Mouse (Mus musculus) embryonic facial prominence, embryonic 14.5 days (tissue): ENCODE measurements around the gene Unc13b. TPM values are rescaled to one million over a fixed set of nuclear protein-coding genes. Genes with fewer than 3 reads are reported as not detected.

Source experiments
- ATAC-seq: fragments of 200-750 bp; cut with Nextera tagmentation; 2 replicates; pipeline ENCODE4 v1.8.0; 2017; ENCODE audit warnings: low read depth, moderate number of reproducible peaks, moderate TSS enrichment
- DNase-seq: peaks from one replicate; pipeline ENCODE4 v3.0.0-alpha.2; 2015; ENCODE audit warnings: low spot score
- H3K27ac ChIP-seq: fragments of 300-500 bp; sonication (generic); replicated peaks from 2 replicates; pipeline ENCODE4 v1.5.1; 2014; ENCODE audit warnings: low read depth, mild to moderate bottlenecking, low read length, moderate library complexity
- H3K27me3 ChIP-seq: fragments of 300-500 bp; sonication (generic); replicated peaks from 2 replicates; pipeline ENCODE4 v1.6.1; 2014; ENCODE audit warnings: low read length; ENCODE audit not compliant: control insufficient read depth, insufficient read depth
- H3K36me3 ChIP-seq: fragments of 300-500 bp; sonication (generic); 2 replicates; pipeline ENCODE4 v1.6.1; 2014; ENCODE audit warnings: low read length, mixed read lengths; ENCODE audit not compliant: control insufficient read depth, insufficient read depth
- H3K4me1 ChIP-seq: fragments of 300-500 bp; sonication (generic); 2 replicates; pipeline ENCODE4 v1.6.1; 2014; ENCODE audit warnings: antibody characterized with exemption, low read length; ENCODE audit not compliant: control insufficient read depth, insufficient read depth
- H3K4me2 ChIP-seq: fragments of 300-500 bp; sonication (generic); 2 replicates; pipeline ENCODE4 v1.6.1; 2014; ENCODE audit warnings: low read depth, mild to moderate bottlenecking, low read length, moderate library complexity, mixed read lengths
- H3K4me3 ChIP-seq: fragments of 300-500 bp; sonication (generic); 2 replicates; pipeline ENCODE4 v1.5.1; 2014; ENCODE audit warnings: low read depth, mild to moderate bottlenecking, low read length
- H3K9ac ChIP-seq: fragments of 300-500 bp; sonication (generic); 2 replicates; pipeline ENCODE4 v1.6.1; 2014; ENCODE audit warnings: low read depth, mild to moderate bottlenecking, low read length, moderate library complexity, mixed read lengths
- H3K9me3 ChIP-seq: fragments of 300-500 bp; sonication (generic); 2 replicates; pipeline ENCODE4 v1.6.1; 2016; ENCODE audit warnings: low read length; ENCODE audit not compliant: control insufficient read depth
- WGBS: fragments of 180-500 bp; shearing (Covaris S2); extraction: QIAGEN DNeasy Blood & Tissue Kit; methylation state at CpG from one replicate; pipeline ENCODE4 v1.1.7; 2014; 5-methylcytosine and 5-hydroxymethylcytosine counted together
- polyA plus RNA-seq: library from polyadenylated mRNA; unstranded; fragments of >200 nt; fragmentation: Nextera tagmentation; extraction: Ambion mirVana; gene quantifications from 2 replicates; pipeline ENCODE4 v1.2.1, GENCODE M21; 2014

The Unc13b gene
- polyA plus RNA-seq, 1 experiment from 2014 or later = 5.5 TPM

- Histone ChIP-seq H3K27me3 (no peaks in the 10 kb centered on the region), H3K27ac (peak overlapping the region; percentile 71), H3K4me1 (peaks cover 25% of the 10 kb centered on the region), H3K9me3 (no peaks in the 10 kb centered on the region), H3K4me3 (no peak overlapping the region), H3K36me3 (no peaks in the 10 kb centered on the region), H3K4me2 (peak overlapping the region; percentile 76), H3K9ac (no peak overlapping the region; the same call in 1 of the 2 replicates)
- DNase-seq (peak; percentile 92), ATAC-seq (peak; percentile 31)
- 24% methylated on average over 7 of the region's 7 CpGs for WGBS
Observed at GRCm38 (mm10) chr4:43043644-43044357, 15.0 kb upstream of the Unc13b start.

- Histone ChIP-seq H3K4me3 (peak overlapping the region; percentile 54), H3K36me3 (no peaks in the 10 kb centered on the region), H3K9ac (peak overlapping the region; percentile 63), H3K27ac (peak overlapping the region; percentile 71), H3K4me2 (peak overlapping the region; percentile 76), H3K9me3 (no peaks in the 10 kb centered on the region), H3K4me1 (peaks cover 17% of the 10 kb centered on the region; the same call in 1 of the 2 replicates), H3K27me3 (no peaks in the 10 kb centered on the region)
- peak; percentile 30 for DNase-seq
- WGBS = 17% methylated on average over 4 of the region's 4 CpGs
- ATAC-seq = no peak
Observed at GRCm38 (mm10) chr4:43044673-43045072, 14.1 kb upstream of the Unc13b start.

- peaks cover 17% of the 10 kb centered on the region; the same call in 1 of the 2 replicates for H3K4me1 ChIP-seq
- no peaks in the 10 kb centered on the region for H3K36me3 ChIP-seq
- no peaks in the 10 kb centered on the region for H3K9me3 ChIP-seq
- 8% methylated on average over 13 of the region's 13 CpGs for WGBS
- 0 out of 2 replicates have a peak overlapping the region, but pooled peaks have one; percentile 71 for H3K27ac ChIP-seq
- ATAC-seq (peak; percentile 1; the same call in 1 of the 2 replicates), DNase-seq (no peak)
- no peaks in the 10 kb centered on the region for H3K27me3 ChIP-seq
- peak overlapping the region; percentile 76 for H3K4me2 ChIP-seq
- H3K9ac ChIP-seq = peak overlapping the region; percentile 63
- peak overlapping the region; percentile 54 for H3K4me3 ChIP-seq
Observed at GRCm38 (mm10) chr4:43045285-43045658, 13.5 kb upstream of the Unc13b start.

- H3K4me2 ChIP-seq = peak within 1 kb of the TSS; percentile 76
- H3K9me3 ChIP-seq = no peaks in the 10 kb centered on the region
- peaks cover 17% of the 10 kb centered on the region; the same call in 1 of the 2 replicates for H3K4me1 ChIP-seq
- DNase-seq = peak; percentile 98
- H3K36me3 ChIP-seq = no peaks in the 10 kb centered on the region
- ATAC-seq = peak; percentile 93
- H3K4me3 ChIP-seq = peak within 1 kb of the TSS; percentile 54
- H3K9ac ChIP-seq = peak within 1 kb of the TSS; percentile 63
- WGBS = under 1% methylated on average over 30 of the region's 33 CpGs
- no peaks in the 10 kb centered on the region for H3K27me3 ChIP-seq
- H3K27ac ChIP-seq = peak within 1 kb of the TSS; percentile 71
Observed at GRCm38 (mm10) chr4:43045659-43046302, 13.0 kb upstream of the Unc13b start, which contains the start of gene Fam214b. TSS of gene Fam214b (minus strand) at chr4:43046220.

GRCm38 (mm10) chr4:43046607-43047006 lies 12.1 kb upstream of the Unc13b start:
- no peaks in the 10 kb centered on the region for H3K36me3 ChIP-seq
- no peaks in the 10 kb centered on the region for H3K27me3 ChIP-seq
- peaks cover 17% of the 10 kb centered on the region; the same call in 1 of the 2 replicates for H3K4me1 ChIP-seq
- H3K4me2 ChIP-seq = peak overlapping the region; percentile 76; the same call in 1 of the 2 replicates
- no peak for DNase-seq
- no peak overlapping the region; the same call in 1 of the 2 replicates for H3K9ac ChIP-seq
- H3K4me3 ChIP-seq = 0 out of 2 replicates have a peak overlapping the region, but pooled peaks have one; percentile 1
- no peaks in the 10 kb centered on the region for H3K9me3 ChIP-seq
- 55% methylated on average over 5 of the region's 5 CpGs for WGBS
- no peak for ATAC-seq
- H3K27ac ChIP-seq = no peak overlapping the region; the same call in 1 of the 2 replicates

GRCm38 (mm10) chr4:43047231-43047630 lies 11.5 kb upstream of the Unc13b start:
- Histone ChIP-seq H3K36me3 (no peaks in the 10 kb centered on the region), H3K4me2 (peak overlapping the region; percentile 76), H3K9me3 (no peaks in the 10 kb centered on the region), H3K27ac (no peak overlapping the region), H3K4me1 (peaks cover 17% of the 10 kb centered on the region; the same call in 1 of the 2 replicates), H3K9ac (no peak overlapping the region), H3K27me3 (no peaks in the 10 kb centered on the region), H3K4me3 (no peak overlapping the region)
- 8% methylated on average over 5 of the region's 5 CpGs for WGBS
- DNase-seq = peak; percentile 96
- ATAC-seq = no peak

GRCm38 (mm10) chr4:43052627-43053026 lies 6.1 kb upstream of the Unc13b start:
- Histone ChIP-seq H3K36me3 (no peaks in the 10 kb centered on the region), H3K9me3 (no peaks in the 10 kb centered on the region), H3K4me1 (no peaks in the 10 kb centered on the region), H3K27ac (no peak overlapping the region), H3K4me3 (no peak overlapping the region), H3K9ac (no peak overlapping the region), H3K4me2 (no peak overlapping the region), H3K27me3 (no peaks in the 10 kb centered on the region)
- DNase-seq (peak; percentile 79), ATAC-seq (no peak; the same call in 1 of the 2 replicates)
- 11% methylated on average over 3 of the region's 4 CpGs for WGBS

GRCm38 (mm10) chr4:43057654-43058053 lies 1.1 kb upstream of the Unc13b start:
- H3K9me3 ChIP-seq = no peaks in the 10 kb centered on the region
- ATAC-seq (no peak), DNase-seq (no peak)
- no peaks in the 10 kb centered on the region for H3K36me3 ChIP-seq
- H3K9ac ChIP-seq = no peak overlapping the region
- H3K4me2 ChIP-seq = no peak overlapping the region
- 87% methylated on average over 5 of the region's 5 CpGs for WGBS
- H3K4me3 ChIP-seq = no peak overlapping the region
- H3K27ac ChIP-seq = no peak overlapping the region
- peaks cover 5% of the 10 kb centered on the region; the same call in 1 of the 2 replicates for H3K4me1 ChIP-seq
- H3K27me3 ChIP-seq = peaks cover 23% of the 10 kb centered on the region
